Mouse (Mus musculus) layer of hippocampus, postnatal 14 days (tissue): ENCODE measurements around the gene Fancm. TPM values are rescaled to one million over a fixed set of nuclear protein-coding genes. Genes with fewer than 3 reads are reported as not detected.
"Not testable (repeated sequence)": the region's sequence is repeated elsewhere in the genome, so short reads cannot be mapped to it uniquely, and the experiment has no call there.

Experiments
- DNase-seq, 2 experiments: peaks; one replicate each; pipeline ENCODE4 v3.0.0; 2021 to 2022; ENCODE audit warnings: low spot score in 2 of 2, mixed read lengths in 1 of 2
- total RNA-seq, 2 experiments: library from RNA; stranded (reverse); gene quantifications; 2 replicates each; pipeline ENCODE4 v1.2.3; 2021

Gene Fancm
- total RNA-seq, 2 experiments from 2014 or later: 10.3 to 10.6 TPM

DNA sequence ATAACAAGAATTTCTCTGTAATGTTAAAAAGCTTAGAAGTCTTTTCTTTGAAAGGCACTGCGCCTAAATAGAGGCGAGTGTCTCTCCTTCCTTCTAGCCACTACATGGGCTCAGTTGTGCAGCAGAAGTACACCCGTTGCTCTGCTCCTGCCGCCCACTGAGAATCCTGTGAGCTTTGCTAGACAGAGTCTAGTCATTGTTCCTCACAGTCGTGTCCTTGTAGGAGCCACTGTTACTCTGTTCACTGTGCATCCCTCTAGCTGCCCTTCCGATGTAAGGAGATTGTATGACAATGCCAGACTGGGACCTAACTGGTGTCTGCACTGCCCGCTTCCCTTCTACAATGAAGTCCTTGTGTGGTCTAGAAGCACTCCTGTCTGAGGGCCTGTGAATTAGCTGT lies 43.6 kb downstream of the Fancm start:
- DNase-seq: peak in 1 of 2 experiments; percentile 15

- no peak for DNase-seq
These were observed 44.0 kb downstream of the Fancm start for GRCm38 (mm10) chr12:65119451-65119850.

DNA sequence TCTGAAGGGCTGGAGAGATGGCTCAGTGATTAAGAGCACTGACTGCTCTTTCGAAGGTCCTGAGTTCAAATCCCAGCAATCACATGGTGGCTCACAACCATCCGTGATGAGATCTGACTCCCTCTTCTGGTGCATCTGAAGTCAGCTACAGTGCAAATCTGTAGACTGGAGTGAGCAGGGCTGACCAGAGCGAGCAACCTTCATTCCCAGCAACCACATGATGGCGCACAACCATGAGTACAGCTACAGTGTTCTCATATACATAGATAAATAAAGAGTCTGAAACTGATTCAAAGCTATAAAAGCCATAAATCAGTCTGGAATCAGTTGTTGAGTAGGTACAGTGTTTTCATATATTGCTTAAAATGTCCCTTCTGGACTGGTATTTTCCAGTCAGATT lies 60.7 kb downstream of the Fancm start:
- not testable (repeated sequence) for DNase-seq

- DNase-seq: peak; percentile 93 to 96
These were observed 96.9 kb downstream of the Fancm start, which contains the start of gene Mis18bp1 for GRCm38 (mm10) chr12:65172021-65172951. Mis18bp1 (minus strand) TSS chr12:65172604.

DNA sequence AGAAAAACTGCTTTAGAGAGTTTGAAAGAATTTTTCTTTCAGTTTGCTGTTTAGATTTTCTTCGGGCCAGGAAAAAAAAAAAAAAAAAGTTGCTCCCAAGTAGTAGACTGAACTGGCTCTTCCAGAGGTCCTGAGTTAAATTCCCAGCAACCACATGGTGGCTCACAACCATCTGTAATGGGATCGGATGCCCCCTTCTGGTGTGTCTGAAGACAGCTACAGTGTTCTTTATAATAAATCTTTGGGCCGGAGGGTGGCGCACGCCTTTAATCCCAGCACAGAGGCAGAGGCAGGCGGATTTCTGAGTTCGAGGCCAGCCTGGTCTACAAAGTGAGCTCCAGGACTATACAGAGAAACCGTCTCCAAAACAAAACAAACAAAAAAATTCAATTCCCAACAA lies 97.6 kb downstream of the Fancm start:
- peak; percentile 46 to 55 for DNase-seq

DNA sequence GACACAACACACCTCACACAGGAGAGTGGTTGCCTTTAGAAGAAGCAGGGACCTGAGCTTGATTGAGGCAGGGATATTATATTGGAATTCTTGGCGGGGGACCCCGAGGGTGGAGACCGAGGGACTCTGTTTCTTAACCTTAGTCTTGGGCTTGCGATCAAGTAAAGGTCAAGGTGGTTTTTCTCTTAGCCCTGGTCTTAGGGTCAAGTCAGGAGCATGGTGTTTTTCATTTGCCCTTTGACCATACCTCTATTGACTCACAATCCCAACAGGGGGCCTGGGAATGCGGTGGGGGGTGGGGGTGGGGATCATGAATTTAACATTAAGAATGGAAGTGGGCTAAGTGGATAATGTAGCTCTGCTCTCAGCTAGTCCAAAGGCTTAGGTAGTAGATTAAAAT lies 98.3 kb downstream of the Fancm start:
- DNase-seq: no peak

Other genes starting within 250 kb of the Fancm start
- gene Gm527, start 157.7 kb upstream of the Fancm start, total RNA-seq: 10 to 100 TPM; 11.7 to 12.3 TPM
- gene Klhl28, start 110.1 kb upstream of the Fancm start, total RNA-seq: 10 to 100 TPM; 21.4 to 23.8 TPM
- gene Togaram1, start 109.8 kb upstream of the Fancm start, total RNA-seq: 10 to 100 TPM; 37.7 to 38.0 TPM
- gene Prpf39, start 39.3 kb upstream of the Fancm start, total RNA-seq: 10 to 100 TPM; 38.0 to 44.1 TPM
- 100 to 1,000 TPM; 169 to 174 TPM for gene Fkbp3, start 1.6 kb upstream of the Fancm start, total RNA-seq
- gene Mis18bp1, start 97.0 kb downstream of the Fancm start, total RNA-seq: 1 to 10 TPM; 1.1 to 1.2 TPM
- not detected for gene Wdr20rt, start 149.9 kb downstream of the Fancm start, total RNA-seq